Mouse (Mus musculus) naive thymus-derived CD4-positive, alpha-beta T cell, adult 2 months (primary cell): ENCODE results near the gene Pnma1.
A peak's percentile ranks its signal among the peaks of the same experiment; 100 is the strongest.

Source experiments
- DNase-seq: peaks from one replicate; pipeline ENCODE4 v3.0.0-alpha.2; 2011; ENCODE audit warnings: low read depth

Pnma1 gene

GRCm38 (mm10) chr12:84100604-84101492, 47.4 kb downstream of the Pnma1 start, which contains the start of gene Acot6:
Gene Acot6 (plus strand): TSS chr12:84100654.
- peak; percentile 71 for DNase-seq

- DNase-seq, result no peak
Observed at GRCm38 (mm10) chr12:84100071-84100470, 48.2 kb downstream of the Pnma1 start.

- DNase-seq, result no peak
Observed at GRCm38 (mm10) chr12:84099605-84100004, 48.7 kb downstream of the Pnma1 start.
